Mouse (Mus musculus) forebrain, embryonic 11.5 days (tissue): ENCODE data around the gene Nop53. TPM values are rescaled to one million over a fixed set of nuclear protein-coding genes. Genes with fewer than 3 reads are reported as not detected.

Experiments
- ATAC-seq: fragments of 200-750 bp; cut with Nextera tagmentation; replicated peaks from 2 replicates; pipeline ENCODE4 v1.8.0; 2017; ENCODE audit warnings: moderate TSS enrichment; ENCODE audit not compliant: low FRiP score
- DNase-seq: peaks from one replicate; pipeline ENCODE4 v3.0.0-alpha.2; 2017; ENCODE audit warnings: low spot score
- H3K27ac ChIP-seq: fragments of 300-500 bp; sonication (generic); 2 replicates; pipeline ENCODE4 v1.5.1; 2014; ENCODE audit warnings: low read depth, low read length
- H3K27me3 ChIP-seq: fragments of 300-500 bp; sonication (generic); 2 replicates; pipeline ENCODE4 v1.6.1; 2014; ENCODE audit warnings: mild to moderate bottlenecking, low read length, mixed read lengths; ENCODE audit not compliant: control insufficient read depth, insufficient read depth
- H3K36me3 ChIP-seq: fragments of 300-500 bp; sonication (generic); 2 replicates; pipeline ENCODE4 v1.6.1; 2014; ENCODE audit warnings: mild to moderate bottlenecking, low read length, moderate library complexity, mixed read lengths; ENCODE audit not compliant: control insufficient read depth, insufficient read depth
- H3K4me1 ChIP-seq: fragments of 300-500 bp; sonication (generic); replicated peaks from 2 replicates; pipeline ENCODE4 v1.6.1; 2014; ENCODE audit warnings: low read length, mixed read lengths; ENCODE audit not compliant: control insufficient read depth, insufficient read depth
- H3K4me2 ChIP-seq: fragments of 300-500 bp; sonication (generic); 2 replicates; pipeline ENCODE4 v1.6.1; 2014; ENCODE audit warnings: low read depth, mild to moderate bottlenecking, low read length, moderate library complexity, mixed read lengths; ENCODE audit not compliant: severe bottlenecking
- H3K4me3 ChIP-seq: fragments of 300-500 bp; sonication (generic); 2 replicates; pipeline ENCODE4 v1.5.1; 2014; ENCODE audit warnings: low read depth, low read length
- H3K9ac ChIP-seq: fragments of 300-500 bp; sonication (generic); 2 replicates; pipeline ENCODE4 v1.6.1; 2014; ENCODE audit warnings: low read length
- H3K9me3 ChIP-seq: fragments of 300-500 bp; sonication (generic); 2 replicates; pipeline ENCODE4 v1.6.1; 2016; ENCODE audit warnings: low read length, mixed read lengths; ENCODE audit not compliant: control insufficient read depth
- WGBS: fragments of 180-500 bp; shearing (Covaris S2); extraction: QIAGEN DNeasy Blood & Tissue Kit; methylation state at CpG from one replicate; pipeline ENCODE4 v1.1.7; 2014; 5-methylcytosine and 5-hydroxymethylcytosine counted together
- polyA plus RNA-seq: library from polyadenylated mRNA; unstranded; fragments of >200 nt; fragmentation: Nextera tagmentation; extraction: Ambion mirVana; gene quantifications from 2 replicates; pipeline ENCODE4 v1.2.1, GENCODE M21; 2014

Gene Nop53
- polyA plus RNA-seq, 1 experiment from 2014 or later: 174 TPM

- no peak overlapping the region for H3K9ac ChIP-seq
- H3K36me3 ChIP-seq: no peaks in the 10 kb centered on the region
- no peak overlapping the region for H3K4me3 ChIP-seq
- H3K9me3 ChIP-seq: no peaks in the 10 kb centered on the region
- H3K4me2 ChIP-seq: no peak overlapping the region
- no peaks in the 10 kb centered on the region for H3K27me3 ChIP-seq
- WGBS: 37% methylated on average over 12 of the region's 12 CpGs
- no peaks in the 10 kb centered on the region for H3K4me1 ChIP-seq
- ATAC-seq (no peak), DNase-seq (no peak)
- no peak overlapping the region for H3K27ac ChIP-seq
Observed at GRCm38 (mm10) chr7:15962311-15963288, 16.7 kb upstream of the Nop53 start.

GRCm38 (mm10) chr7:15961798-15962197, 15.9 kb upstream of the Nop53 start:
- H3K27me3 ChIP-seq: no peaks in the 10 kb centered on the region
- H3K36me3 ChIP-seq: no peaks in the 10 kb centered on the region
- ATAC-seq (no peak), DNase-seq (no peak)
- H3K9ac ChIP-seq: no peak overlapping the region
- WGBS: 87% methylated on average over 7 of the region's 7 CpGs
- H3K9me3 ChIP-seq: no peaks in the 10 kb centered on the region
- no peak overlapping the region for H3K4me3 ChIP-seq
- H3K4me2 ChIP-seq: no peak overlapping the region
- no peak overlapping the region for H3K27ac ChIP-seq
- H3K4me1 ChIP-seq: no peaks in the 10 kb centered on the region

- no peak overlapping the region for H3K4me2 ChIP-seq
- ATAC-seq (no peak), DNase-seq (no peak)
- H3K4me3 ChIP-seq: no peak overlapping the region
- no peaks in the 10 kb centered on the region for H3K36me3 ChIP-seq
- no peaks in the 10 kb centered on the region for H3K9me3 ChIP-seq
- H3K27ac ChIP-seq: no peak overlapping the region
- 70% methylated on average over 4 of the region's 4 CpGs for WGBS
- no peak overlapping the region for H3K9ac ChIP-seq
- no peaks in the 10 kb centered on the region for H3K27me3 ChIP-seq
- no peaks in the 10 kb centered on the region for H3K4me1 ChIP-seq
Observed at GRCm38 (mm10) chr7:15961239-15961638, 15.4 kb upstream of the Nop53 start.

GRCm38 (mm10) chr7:15960691-15961090, 14.8 kb upstream of the Nop53 start:
- ATAC-seq (no peak), DNase-seq (no peak)
- no peak overlapping the region for H3K4me3 ChIP-seq
- no peaks in the 10 kb centered on the region for H3K4me1 ChIP-seq
- no peaks in the 10 kb centered on the region for H3K9me3 ChIP-seq
- no peak overlapping the region for H3K4me2 ChIP-seq
- no peak overlapping the region for H3K27ac ChIP-seq
- WGBS: 48% methylated on average over 4 of the region's 4 CpGs
- H3K27me3 ChIP-seq: no peaks in the 10 kb centered on the region
- no peaks in the 10 kb centered on the region for H3K36me3 ChIP-seq
- no peak overlapping the region for H3K9ac ChIP-seq

GRCm38 (mm10) chr7:15956143-15956542, 10.3 kb upstream of the Nop53 start:
- H3K27ac ChIP-seq: no peak overlapping the region
- H3K4me2 ChIP-seq: no peak overlapping the region
- DNase-seq (no peak), ATAC-seq (no peak)
- H3K4me3 ChIP-seq: no peak overlapping the region
- H3K36me3 ChIP-seq: no peaks in the 10 kb centered on the region
- no peaks in the 10 kb centered on the region for H3K27me3 ChIP-seq
- WGBS: 82% methylated on average over 5 of the region's 5 CpGs
- no peaks in the 10 kb centered on the region; the same call in 1 of the 2 replicates for H3K9me3 ChIP-seq
- H3K4me1 ChIP-seq: no peaks in the 10 kb centered on the region
- H3K9ac ChIP-seq: no peak overlapping the region

- WGBS: 17% methylated on average over 7 of the region's 7 CpGs
- H3K9ac ChIP-seq: peak overlapping the region; percentile 48
- H3K27ac ChIP-seq: no peak overlapping the region
- H3K9me3 ChIP-seq: no peaks in the 10 kb centered on the region; the same call in 1 of the 2 replicates
- ATAC-seq (no peak), DNase-seq (no peak)
- H3K4me2 ChIP-seq: peak overlapping the region; percentile 45
- H3K4me1 ChIP-seq: no peaks in the 10 kb centered on the region
- H3K27me3 ChIP-seq: no peaks in the 10 kb centered on the region
- peak overlapping the region; percentile 22; the same call in 1 of the 2 replicates for H3K4me3 ChIP-seq
- H3K36me3 ChIP-seq: no peaks in the 10 kb centered on the region
Observed at GRCm38 (mm10) chr7:15955509-15955908, 9.6 kb upstream of the Nop53 start.

- DNase-seq (peak; percentile 79), ATAC-seq (peak; percentile 74)
- Histone ChIP-seq H3K4me2 (peak overlapping the region; percentile 45), H3K27ac (no peak overlapping the region), H3K27me3 (no peaks in the 10 kb centered on the region), H3K4me1 (no peaks in the 10 kb centered on the region), H3K9me3 (no peaks in the 10 kb centered on the region; the same call in 1 of the 2 replicates), H3K9ac (peak overlapping the region; percentile 48), H3K36me3 (no peaks in the 10 kb centered on the region), H3K4me3 (peak overlapping the region; percentile 22; the same call in 1 of the 2 replicates)
- 6% methylated on average over 19 of the region's 21 CpGs for WGBS
Observed at GRCm38 (mm10) chr7:15954978-15955443, 9.1 kb upstream of the Nop53 start.

GRCm38 (mm10) chr7:15954436-15954835, 8.6 kb upstream of the Nop53 start:
- Histone ChIP-seq H3K36me3 (no peaks in the 10 kb centered on the region), H3K9me3 (no peaks in the 10 kb centered on the region; the same call in 1 of the 2 replicates), H3K9ac (no peak overlapping the region), H3K27me3 (no peaks in the 10 kb centered on the region), H3K27ac (no peak overlapping the region), H3K4me2 (no peak overlapping the region), H3K4me3 (no peak overlapping the region), H3K4me1 (no peaks in the 10 kb centered on the region)
- 89% methylated on average over 7 of the region's 7 CpGs for WGBS
- DNase-seq (no peak), ATAC-seq (no peak)
